Mouse (Mus musculus) duodenum, adult 2 months (tissue): ENCODE data around the gene Zfp324. TPM values are rescaled to one million over a fixed set of nuclear protein-coding genes. Genes with fewer than 3 reads are reported as not detected.

ENCODE experiments used
- polyA plus RNA-seq: library from polyadenylated mRNA; depleted of rRNA; stranded (reverse); fragments of >200 nt; gene quantifications from 2 replicates; pipeline ENCODE4 v1.2.3, GENCODE M21; 2012; ENCODE audit warnings: low replicate concordance; rRNA removed

Gene Zfp324
- polyA plus RNA-seq = 2.2 and 3.4 TPM in 2 replicates

DNA sequence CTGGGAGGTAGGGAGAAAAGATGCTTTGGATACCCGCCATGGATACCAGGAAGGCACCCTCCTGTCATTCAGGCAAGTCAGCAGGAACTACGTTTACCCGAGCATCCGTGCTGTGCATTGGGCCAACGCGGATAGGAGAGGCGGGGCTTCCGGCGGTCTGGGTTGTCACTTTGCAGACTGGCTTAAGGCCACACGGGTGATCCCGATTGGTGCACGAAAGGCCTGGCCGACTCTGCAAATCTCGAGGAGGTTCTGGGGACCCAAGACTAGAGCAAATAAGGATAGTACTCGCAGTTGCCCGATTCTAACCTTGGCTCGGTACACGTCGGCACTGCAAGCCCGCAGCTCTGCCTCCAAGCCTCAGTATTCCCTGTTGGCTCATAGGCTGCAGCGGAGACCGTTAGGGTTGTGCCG lies at the start of gene Zfp324:
Gene Zfp324 (plus strand): TSS at position 161 of the 414 bp plus-strand sequence.

DNA sequence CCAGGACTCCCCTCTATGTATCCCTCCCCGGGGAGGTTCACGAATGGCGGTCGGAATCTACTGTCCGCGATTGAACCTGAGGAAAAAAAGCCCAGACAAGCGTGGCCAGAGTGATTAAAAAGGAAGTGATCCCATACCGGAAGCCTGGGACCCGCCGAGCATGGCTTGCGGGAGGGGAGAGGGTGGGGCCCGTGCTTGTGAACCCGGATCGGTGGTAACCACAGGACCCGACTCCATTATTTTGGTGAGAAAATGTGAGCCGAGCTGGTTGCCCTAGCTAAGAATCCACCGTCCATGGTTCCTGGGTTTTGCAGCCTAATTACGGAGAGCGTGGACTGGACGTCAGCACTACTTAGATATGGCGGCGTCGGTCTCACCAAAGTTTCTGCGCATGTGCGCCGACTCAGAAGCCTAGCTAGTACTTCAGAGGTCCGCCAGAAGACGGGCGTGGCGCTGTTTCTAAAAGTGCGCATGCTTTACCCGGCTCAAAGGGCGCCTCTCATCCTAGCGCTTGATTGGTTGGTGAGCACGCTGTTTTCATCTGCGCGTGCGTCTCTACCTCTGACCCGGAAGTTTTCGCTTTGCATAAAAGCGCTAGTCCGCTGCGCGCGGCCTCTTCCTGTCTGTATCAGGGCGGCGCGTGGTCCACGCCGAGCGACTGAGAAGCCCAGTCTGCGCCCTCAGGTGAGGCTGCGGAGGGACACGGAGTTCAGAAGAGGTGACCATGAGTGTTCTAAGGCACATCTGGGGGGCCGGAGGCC lies 43.8 kb upstream of the Zfp324 start, which contains the start of gene Rps5:
Gene Rps5 (plus strand): TSS at position 586 of the 761 bp plus-strand sequence.

GRCm38 (mm10) chr7:12927191-12927680 lies 38.4 kb upstream of the Zfp324 start, which contains the start of gene Rnf225:
Gene Rnf225 (plus strand): TSS chr7:12927416.

DNA sequence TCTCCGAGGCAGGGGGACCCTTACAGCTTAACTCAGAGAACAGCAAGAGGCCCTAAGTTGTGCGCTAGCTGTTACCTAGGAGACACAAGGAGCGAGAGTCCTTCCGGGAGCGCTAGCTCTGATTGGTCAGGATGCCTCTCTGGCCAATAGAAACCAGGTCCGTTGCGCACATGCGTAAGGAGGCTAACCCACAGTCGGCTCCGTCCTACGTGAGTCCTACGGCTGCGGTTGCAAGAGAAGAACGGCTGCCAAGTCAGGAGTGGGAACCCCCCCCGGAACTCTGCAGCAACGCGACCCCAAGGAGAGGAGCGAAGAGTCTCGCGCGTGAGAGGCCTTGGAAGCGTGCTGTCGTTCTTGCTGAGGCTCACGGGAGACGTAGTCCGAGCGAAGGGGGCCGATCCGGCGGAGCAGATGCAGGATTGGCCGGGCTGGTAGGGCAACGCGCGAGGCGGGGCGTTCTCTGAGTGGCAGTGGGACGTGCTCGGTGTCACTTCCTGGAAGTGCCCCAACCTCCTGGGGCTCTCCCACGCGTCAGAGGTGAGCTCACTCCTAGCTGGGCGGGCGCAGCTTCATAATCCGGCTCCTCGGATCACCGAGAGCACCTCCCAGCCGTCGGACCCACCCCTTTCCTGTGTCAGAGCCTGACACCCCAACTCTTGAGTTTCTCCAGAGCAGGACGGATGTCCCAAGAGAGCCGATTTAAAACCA lies 12.2 kb downstream of the Zfp324 start, which contains the start of gene Zfp446:
Gene Zfp446 (plus strand): TSS at position 167 of the 708 bp plus-strand sequence.

GRCm38 (mm10) chr7:12998053-12998452 lies 32.4 kb downstream of the Zfp324 start, which contains the start of gene Slc27a5:
Gene Slc27a5 (minus strand): TSS chr7:12998192.

GRCm38 (mm10) chr7:12998851-12999250 lies 33.2 kb downstream of the Zfp324 start, which contains the start of gene Trim28:
Gene Trim28 (plus strand): TSS chr7:12999114.

GRCm38 (mm10) chr7:13010005-13010908 lies 44.6 kb downstream of the Zfp324 start, which contains the start of gene Zbtb45:
Gene Zbtb45 (minus strand): TSS chr7:13010034.

Other genes with a start within 250 kb of the Zfp324 start
- gene Vmn2r56, start 230.8 kb upstream of the Zfp324 start, polyA plus RNA-seq = not detected in 2 replicates
- 0.25 and 0.32 TPM in 2 replicates for gene Zscan18, start 162.2 kb upstream of the Zfp324 start, polyA plus RNA-seq
- gene Zfp329, start 147.0 kb upstream of the Zfp324 start, polyA plus RNA-seq = 0.04 and 0.11 TPM in 2 replicates
- 4.8 and 5.0 TPM in 2 replicates for gene Zfp110, start 131.1 kb upstream of the Zfp324 start, polyA plus RNA-seq
- 0.16 TPM in 1 of 2 replicates, not detected in the other for gene Zfp128, start 84.7 kb upstream of the Zfp324 start, polyA plus RNA-seq
- 3.3 and 4.4 TPM in 2 replicates for gene Zscan22, start 68.0 kb upstream of the Zfp324 start, polyA plus RNA-seq
- 923 and 1,500 TPM in 2 replicates for gene Rps5, start 43.5 kb upstream of the Zfp324 start, polyA plus RNA-seq
- 0.14 and 0.33 TPM in 2 replicates for gene Rnf225, start 38.4 kb upstream of the Zfp324 start, polyA plus RNA-seq
- gene Zfp446, start 12.0 kb downstream of the Zfp324 start, polyA plus RNA-seq = 1.6 and 2.4 TPM in 2 replicates
- 0.53 and 1.1 TPM in 2 replicates for gene Slc27a5, start 32.4 kb downstream of the Zfp324 start, polyA plus RNA-seq
- 163 and 224 TPM in 2 replicates for gene Trim28, start 33.3 kb downstream of the Zfp324 start, polyA plus RNA-seq
- gene Zbtb45, start 44.2 kb downstream of the Zfp324 start, polyA plus RNA-seq = 40.6 and 44.7 TPM in 2 replicates
- gene Chmp2a, start 69.0 kb downstream of the Zfp324 start, polyA plus RNA-seq = 34.9 and 69.3 TPM in 2 replicates
- gene Ube2m, start 72.4 kb downstream of the Zfp324 start, polyA plus RNA-seq = 110 and 111 TPM in 2 replicates
- 1.1 and 1.6 TPM in 2 replicates for gene Mzf1, start 88.9 kb downstream of the Zfp324 start, polyA plus RNA-seq
- not detected in 2 replicates for gene Vmn1r85, start 129.3 kb downstream of the Zfp324 start, polyA plus RNA-seq
- gene Vmn1r86, start 154.1 kb downstream of the Zfp324 start, polyA plus RNA-seq = not detected in 2 replicates
- not detected in 2 replicates for gene Vmn1r87, start 174.3 kb downstream of the Zfp324 start, polyA plus RNA-seq
- gene Vmn1r88, start 193.7 kb downstream of the Zfp324 start, polyA plus RNA-seq = not detected in 2 replicates
- not detected in 2 replicates for gene Vmn1r89, start 247.2 kb downstream of the Zfp324 start, polyA plus RNA-seq